Mouse (Mus musculus) bone marrow macrophage, adult 2 months (primary cell): ENCODE measurements around the gene Shtn1.

Experiments
- CTCF ChIP-seq: IDR thresholded peaks from 2 replicates; pipeline ENCODE4 v1.5.1; 2012; ENCODE audit warnings: low read depth, mild to moderate bottlenecking, low read length, moderate library complexity
- POLR2A ChIP-seq: IDR thresholded peaks from 2 replicates; pipeline ENCODE4 v1.6.1; 2012; ENCODE audit warnings: mild to moderate bottlenecking, low read depth, low read length, borderline replicate concordance

DNA sequence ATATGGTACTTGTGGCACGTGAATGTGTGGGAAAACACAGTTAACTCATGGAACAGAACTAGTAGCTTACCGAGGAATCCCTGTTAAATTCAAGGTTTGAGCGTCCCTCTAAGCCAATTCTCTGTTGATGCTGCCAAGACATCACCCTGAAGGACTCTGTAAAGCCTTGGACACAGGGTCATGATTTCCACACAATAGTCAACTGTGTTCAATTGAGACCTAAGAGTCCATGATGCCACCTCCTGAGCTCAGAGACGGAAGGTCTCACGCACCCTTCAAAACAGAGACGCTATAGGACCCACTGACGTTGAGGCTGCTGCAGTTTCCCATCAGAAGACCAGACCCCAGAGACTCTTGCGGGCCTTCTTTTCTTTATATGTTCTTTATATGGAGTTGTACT, 101.8 kb downstream of the Shtn1 start:
- TF ChIP-seq POLR2A (no peak), CTCF (no peak)
